Mouse (Mus musculus): ENCODE results near the gene Rbm5. TPM values are rescaled to one million over a fixed set of nuclear protein-coding genes. Genes with fewer than 3 reads are reported as not detected.

The Rbm5 gene
- polyA plus RNA-seq, 1 experiment = 143 TPM

- peaks cover 3% of the 10 kb centered on the region for H3K4me1 ChIP-seq (ENCODE audit: control insufficient read depth, insufficient read depth, low read length)
- H3K9ac ChIP-seq (ENCODE audit: low read depth, poor library complexity, severe bottlenecking) = no peak overlapping the region
- H3K4me3 ChIP-seq (ENCODE audit: low read depth, low read length) = no peak overlapping the region
- no peak for TF ChIP-seq EP300 (IDR thresholded peaks at IDR 0.05; ENCODE audit: insufficient read depth, low read depth, low read length)
- no peak for TF ChIP-seq CTCF (IDR thresholded peaks at IDR 0.05; ENCODE audit: low read depth, low read length)
- TF ChIP-seq POLR2A (IDR thresholded peaks at IDR 0.05; ENCODE audit: insufficient read depth, low read length) = no peak
- H3K9me3 ChIP-seq (replicated peaks; ENCODE audit: control insufficient read depth, insufficient read depth, low read length, poor library complexity, severe bottlenecking) = no peaks in the 10 kb centered on the region
- no peak overlapping the region for H3K27ac ChIP-seq (ENCODE audit: insufficient read depth, low read length)
- H3K36me3 ChIP-seq (ENCODE audit: control insufficient read depth, insufficient read depth, low read length, poor library complexity, severe bottlenecking) = no peaks in the 10 kb centered on the region
- H3K27me3 ChIP-seq (ENCODE audit: control insufficient read depth, insufficient read depth, low read length, poor library complexity, severe bottlenecking) = no peaks in the 10 kb centered on the region
Observed at GRCm38 (mm10) chr9:107702606-107703185, 68.1 kb downstream of the Rbm5 start.

- no peak overlapping the region for H3K9ac ChIP-seq (ENCODE audit: low read depth, poor library complexity, severe bottlenecking)
- TF ChIP-seq CTCF (IDR thresholded peaks at IDR 0.05; ENCODE audit: low read depth, low read length) (no peak), POLR2A (IDR thresholded peaks at IDR 0.05; ENCODE audit: insufficient read depth, low read length) (no peak), EP300 (IDR thresholded peaks at IDR 0.05; ENCODE audit: insufficient read depth, low read depth, low read length) (no peak)
- no peak overlapping the region for H3K4me3 ChIP-seq (ENCODE audit: low read depth, low read length)
- H3K4me1 ChIP-seq (ENCODE audit: control insufficient read depth, insufficient read depth, low read length) = no peaks in the 10 kb centered on the region
- H3K27me3 ChIP-seq (ENCODE audit: control insufficient read depth, insufficient read depth, low read length, poor library complexity, severe bottlenecking) = no peaks in the 10 kb centered on the region
- no peaks in the 10 kb centered on the region for H3K9me3 ChIP-seq (replicated peaks; ENCODE audit: control insufficient read depth, insufficient read depth, low read length, poor library complexity, severe bottlenecking)
- no peak overlapping the region for H3K27ac ChIP-seq (ENCODE audit: insufficient read depth, low read length)
- H3K36me3 ChIP-seq (ENCODE audit: control insufficient read depth, insufficient read depth, low read length, poor library complexity, severe bottlenecking) = no peaks in the 10 kb centered on the region
Observed at GRCm38 (mm10) chr9:107701594-107701993, 69.2 kb downstream of the Rbm5 start.

- Histone ChIP-seq H3K36me3 (ENCODE audit: control insufficient read depth, insufficient read depth, low read length, poor library complexity, severe bottlenecking) (no peaks in the 10 kb centered on the region), H3K9ac (ENCODE audit: low read depth, poor library complexity, severe bottlenecking) (no peak overlapping the region), H3K4me3 (ENCODE audit: low read depth, low read length) (no peak overlapping the region), H3K4me1 (ENCODE audit: control insufficient read depth, insufficient read depth, low read length) (no peaks in the 10 kb centered on the region), H3K9me3 (replicated peaks; ENCODE audit: control insufficient read depth, insufficient read depth, low read length, poor library complexity, severe bottlenecking) (no peaks in the 10 kb centered on the region), H3K27ac (ENCODE audit: insufficient read depth, low read length) (no peak overlapping the region), H3K27me3 (ENCODE audit: control insufficient read depth, insufficient read depth, low read length, poor library complexity, severe bottlenecking) (no peaks in the 10 kb centered on the region)
- TF ChIP-seq POLR2A (IDR thresholded peaks at IDR 0.05; ENCODE audit: insufficient read depth, low read length) (no peak), EP300 (IDR thresholded peaks at IDR 0.05; ENCODE audit: insufficient read depth, low read depth, low read length) (no peak), CTCF (IDR thresholded peaks at IDR 0.05; ENCODE audit: low read depth, low read length) (no peak)
Observed at GRCm38 (mm10) chr9:107700114-107700571, 70.7 kb downstream of the Rbm5 start.

- no peak for TF ChIP-seq EP300 (IDR thresholded peaks at IDR 0.05; ENCODE audit: insufficient read depth, low read depth, low read length)
- TF ChIP-seq POLR2A (IDR thresholded peaks at IDR 0.05; ENCODE audit: insufficient read depth, low read length) = no peak
- no peak for TF ChIP-seq CTCF (IDR thresholded peaks at IDR 0.05; ENCODE audit: low read depth, low read length)
- Histone ChIP-seq H3K9me3 (replicated peaks; ENCODE audit: control insufficient read depth, insufficient read depth, low read length, poor library complexity, severe bottlenecking) (no peaks in the 10 kb centered on the region), H3K27me3 (ENCODE audit: control insufficient read depth, insufficient read depth, low read length, poor library complexity, severe bottlenecking) (no peaks in the 10 kb centered on the region), H3K4me1 (ENCODE audit: control insufficient read depth, insufficient read depth, low read length) (no peaks in the 10 kb centered on the region), H3K4me3 (ENCODE audit: low read depth, low read length) (no peak overlapping the region), H3K9ac (ENCODE audit: low read depth, poor library complexity, severe bottlenecking) (no peak overlapping the region), H3K27ac (ENCODE audit: insufficient read depth, low read length) (no peak overlapping the region), H3K36me3 (ENCODE audit: control insufficient read depth, insufficient read depth, low read length, poor library complexity, severe bottlenecking) (no peaks in the 10 kb centered on the region)
Observed at GRCm38 (mm10) chr9:107699376-107699980, 71.3 kb downstream of the Rbm5 start.

GRCm38 (mm10) chr9:107698611-107699190 lies 72.1 kb downstream of the Rbm5 start:
- Histone ChIP-seq H3K36me3 (ENCODE audit: control insufficient read depth, insufficient read depth, low read length, poor library complexity, severe bottlenecking) (no peaks in the 10 kb centered on the region), H3K4me1 (ENCODE audit: control insufficient read depth, insufficient read depth, low read length) (no peaks in the 10 kb centered on the region), H3K9ac (ENCODE audit: low read depth, poor library complexity, severe bottlenecking) (no peak overlapping the region), H3K9me3 (replicated peaks; ENCODE audit: control insufficient read depth, insufficient read depth, low read length, poor library complexity, severe bottlenecking) (no peaks in the 10 kb centered on the region), H3K27me3 (ENCODE audit: control insufficient read depth, insufficient read depth, low read length, poor library complexity, severe bottlenecking) (no peaks in the 10 kb centered on the region), H3K27ac (ENCODE audit: insufficient read depth, low read length) (no peak overlapping the region), H3K4me3 (ENCODE audit: low read depth, low read length) (0 out of 2 replicates have a peak overlapping the region, but pooled peaks have one; percentile 14)
- TF ChIP-seq CTCF (IDR thresholded peaks at IDR 0.05; ENCODE audit: low read depth, low read length) (no peak), POLR2A (IDR thresholded peaks at IDR 0.05; ENCODE audit: insufficient read depth, low read length) (no peak)
